8 mouse cellular contexts compared by ENCODE assay signal in the genomic region with DNA sequence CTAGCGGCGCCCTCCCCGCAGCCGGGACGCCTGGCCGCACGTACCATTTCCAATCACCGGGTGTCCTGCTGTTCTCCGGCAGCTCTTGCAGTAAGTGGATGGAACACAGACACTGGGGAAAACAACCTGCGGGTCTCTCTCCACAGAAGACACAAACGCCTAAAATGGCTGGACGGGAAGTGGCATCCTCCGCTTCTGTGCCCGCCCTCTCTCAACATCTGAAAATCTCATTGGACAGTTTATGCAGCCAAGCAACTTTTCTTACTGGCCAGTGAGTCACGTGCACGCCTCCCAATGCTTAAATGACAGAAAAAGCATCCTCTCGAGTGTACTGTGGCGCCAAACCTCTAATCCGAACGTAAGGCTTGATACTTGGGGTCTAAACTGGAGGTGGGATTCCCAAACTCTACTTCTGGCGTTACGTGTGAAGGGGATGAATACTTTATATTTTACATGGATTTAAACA. TPM values are rescaled to one million over a fixed set of nuclear protein-coding genes. Genes with fewer than 3 reads are reported as not detected.
DNase-seq lines count a peak whose midpoint lies in the region; ATAC-seq lines count a peak whose summit lies in the region.

A gene (minus strand): TSS at position 194 of the 466 bp plus-strand sequence.

- H3K9ac ChIP-seq in hindbrain, embryonic 15.5 days, result peak within 1 kb of the TSS; percentile 97

- H3K27ac ChIP-seq in hindbrain, embryonic 15.5 days (replicated peaks), result peak within 1 kb of the TSS; percentile 95

- peak; percentile 98 for ATAC-seq in hindbrain, embryonic 15.5 days (ENCODE audit: low FRiP score, low read depth)

- peaks cover 16% of the 10 kb centered on the region for H3K36me3 ChIP-seq in hindbrain, embryonic 15.5 days

- H3K4me3 ChIP-seq in hindbrain, embryonic 15.5 days, result peak within 1 kb of the TSS; percentile 97

- no peaks in the 10 kb centered on the region for H3K27me3 ChIP-seq in hindbrain, embryonic 15.5 days

- peak; percentile 87 for DNase-seq in T-cell, adult 2 months (ENCODE audit: low spot score)
- DNase-seq in cerebellum, postnatal 36 days, result peak; percentile 82 to 88
- peak; percentile 87 to 93 for DNase-seq in frontal cortex, postnatal 36 days (ENCODE audit: low spot score in 2 of 2)
- DNase-seq in left cerebral cortex, adult 11 months (ENCODE audit: low spot score), result peak; percentile 87
- peak; percentile 87 to 90 for DNase-seq in lung, postnatal 4 days
- DNase-seq in retina, postnatal 7 days (ENCODE audit: low read depth, low spot score), result peak; percentile 83
- peak; percentile 72 for DNase-seq in urinary bladder, adult 2 months (ENCODE audit: low spot score)

- H3K4me2 ChIP-seq in hindbrain, embryonic 15.5 days, result peak within 1 kb of the TSS; percentile 72

- H3K4me1 ChIP-seq in hindbrain, embryonic 15.5 days (replicated peaks), result peaks cover 28% of the 10 kb centered on the region

- WGBS in hindbrain, embryonic 15.5 days, result under 1% methylated on average over 22 of the region's 22 CpGs

- H3K9me3 ChIP-seq in hindbrain, embryonic 15.5 days, result no peaks in the 10 kb centered on the region

RNA-seq across cellular contexts. Expression of the gene that starts here (rescaled TPM):
- 35.7 and 36.2 TPM in 2 replicates for polyA plus RNA-seq in hindbrain, embryonic 15.5 days (2015; fragmentation: Nextera tagmentation; extraction: Ambion mirVana)
- polyA plus RNA-seq in urinary bladder, adult 2 months (2012; rRNA removed), result 20.1 and 22.0 TPM in 2 replicates

Comparison
In these comparisons a context has a peak if more than half of its experiments do, and no peak if none do; other contexts are left out.
1. Peak in every context shown above with its lines: DNase-seq, ATAC-seq, H3K4me3 ChIP-seq and H3K27ac ChIP-seq.